In the genomic region with DNA sequence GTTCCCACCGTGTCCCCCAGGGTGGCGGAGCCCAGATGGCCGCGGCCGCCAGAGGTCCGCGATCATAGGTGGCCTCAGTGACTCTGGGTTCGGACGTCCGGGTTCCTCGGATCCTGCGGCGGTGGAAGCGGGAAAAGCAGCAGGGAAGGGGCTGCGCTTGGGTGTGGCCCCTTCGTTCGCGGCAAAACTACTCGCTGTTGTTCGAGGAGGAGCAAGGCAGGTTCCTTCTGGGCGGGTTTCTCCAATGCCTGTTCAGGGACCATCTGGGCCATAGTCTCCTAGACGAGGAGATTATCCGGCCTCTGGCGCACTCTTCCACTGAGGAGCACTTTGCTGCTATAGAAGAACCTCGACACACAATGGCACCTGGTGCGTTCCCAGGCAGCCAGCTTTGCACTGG, we compare ENCODE assay signal across 11 mouse cellular contexts. TPM values are rescaled to one million over a fixed set of nuclear protein-coding genes. Genes with fewer than 3 reads are reported as not detected.
DNase-seq lines count a peak whose midpoint lies in the region; ATAC-seq and TF ChIP-seq lines count a peak whose summit lies in the region.
"Had no signal": no experiment of that assay in that cellular context is flagged by ENCODE, and none has a peak within 500 bp of the region (broad histone marks: within the 10 kb centered on the region; RNA-seq: fewer than 3 reads in every experiment).

No protein-coding gene starts in this region.

- H3K9ac ChIP-seq in hindbrain, embryonic 11.5 days (ENCODE audit: low read depth, low read length), result no peak overlapping the region
- no peak overlapping the region for H3K9ac ChIP-seq in hindbrain, embryonic 14.5 days
- no peak overlapping the region for H3K9ac ChIP-seq in forebrain, embryonic 14.5 days (ENCODE audit: low read length)
- no peak overlapping the region for H3K9ac ChIP-seq in midbrain, embryonic 12.5 days (replicated peaks)

- H3K9me3 ChIP-seq in hindbrain, embryonic 11.5 days (ENCODE audit: control insufficient read depth, low read length), result no peaks in the 10 kb centered on the region
- no peaks in the 10 kb centered on the region for H3K9me3 ChIP-seq in hindbrain, embryonic 14.5 days (ENCODE audit: control insufficient read depth, low read length)
- no peaks in the 10 kb centered on the region for H3K9me3 ChIP-seq in forebrain, embryonic 14.5 days (replicated peaks; ENCODE audit: control insufficient read depth, low read length)
- 0 out of 2 replicates have a peak, but pooled peaks cover 6% of the 10 kb centered on the region for H3K9me3 ChIP-seq in midbrain, embryonic 12.5 days
- H3K9me3 ChIP-seq: G1E had no signal

- peak overlapping the region; percentile 12; the same call in 1 of the 2 replicates for H3K4me3 ChIP-seq in hindbrain, embryonic 11.5 days (ENCODE audit: low read depth, low read length)
- H3K4me3 ChIP-seq in hindbrain, embryonic 14.5 days (replicated peaks; ENCODE audit: low read length), result no peak overlapping the region
- H3K4me3 ChIP-seq in bone marrow macrophage, adult 2 months (ENCODE audit: insufficient read depth, low read length), result peak overlapping the region; percentile 7; the same call in 1 of the 2 replicates
- H3K4me3 ChIP-seq in forebrain, embryonic 14.5 days (ENCODE audit: low read depth, low read length), result no peak overlapping the region
- H3K4me3 ChIP-seq in midbrain, embryonic 12.5 days, result peak overlapping the region; percentile 18

- no peak for ATAC-seq in hindbrain, embryonic 11.5 days (ENCODE audit: low FRiP score)
- no peak for ATAC-seq in hindbrain, embryonic 14.5 days (ENCODE audit: low FRiP score)
- ATAC-seq in forebrain, embryonic 14.5 days, result no peak
- no peak for ATAC-seq in midbrain, embryonic 12.5 days (ENCODE audit: low FRiP score, low read depth)
- ATAC-seq in megakaryocyte, adult 5-6 weeks (ENCODE audit: poor library complexity, severe bottlenecking), result no peak

- TF ChIP-seq POLR2A in bone marrow macrophage, adult 2 months (IDR thresholded peaks at IDR 0.05; ENCODE audit: borderline replicate concordance, low read depth, low read length), result no peak

- H3K27ac ChIP-seq in hindbrain, embryonic 11.5 days (ENCODE audit: low read depth, low read length), result no peak overlapping the region
- H3K27ac ChIP-seq in hindbrain, embryonic 14.5 days, result no peak overlapping the region
- H3K27ac ChIP-seq in bone marrow macrophage, adult 2 months (ENCODE audit: insufficient read depth, low read depth, low read length), result no peak overlapping the region
- H3K27ac ChIP-seq in forebrain, embryonic 14.5 days (ENCODE audit: low read depth, low read length), result no peak overlapping the region
- H3K27ac ChIP-seq in midbrain, embryonic 12.5 days (replicated peaks), result no peak overlapping the region

- DNase-seq in hindbrain, embryonic 11.5 days (ENCODE audit: low spot score), result peak; percentile 54
- no peak for DNase-seq in hindbrain, embryonic 14.5 days (ENCODE audit: low spot score)
- DNase-seq in forebrain, embryonic 14.5 days (ENCODE audit: low spot score), result no peak
- DNase-seq in MN1 (ENCODE audit: low spot score), result no peak
- no peak for DNase-seq in left cerebral cortex, postnatal 4 days
- DNase-seq: kidney, adult 2 months had no signal

- H3K27me3 ChIP-seq in hindbrain, embryonic 11.5 days (ENCODE audit: control insufficient read depth, insufficient read depth, low read length), result peaks cover 83% of the 10 kb centered on the region
- H3K27me3 ChIP-seq in hindbrain, embryonic 14.5 days (ENCODE audit: control insufficient read depth, insufficient read depth, low read length), result peaks cover 95% of the 10 kb centered on the region
- peaks cover 76% of the 10 kb centered on the region for H3K27me3 ChIP-seq in forebrain, embryonic 14.5 days (replicated peaks; ENCODE audit: control insufficient read depth, insufficient read depth, low read length)
- H3K27me3 ChIP-seq in midbrain, embryonic 12.5 days, result peaks cover 92% of the 10 kb centered on the region

- TF ChIP-seq CTCF in bone marrow macrophage, adult 2 months (IDR thresholded peaks at IDR 0.05; ENCODE audit: low read depth, low read length), result no peak

- H3K36me3 ChIP-seq in hindbrain, embryonic 11.5 days (ENCODE audit: control insufficient read depth, insufficient read depth, low read length), result no peaks in the 10 kb centered on the region
- no peaks in the 10 kb centered on the region for H3K36me3 ChIP-seq in hindbrain, embryonic 14.5 days (replicated peaks; ENCODE audit: control insufficient read depth, insufficient read depth)
- H3K36me3 ChIP-seq in forebrain, embryonic 14.5 days (ENCODE audit: control insufficient read depth, insufficient read depth, low read length), result no peaks in the 10 kb centered on the region
- no peaks in the 10 kb centered on the region for H3K36me3 ChIP-seq in midbrain, embryonic 12.5 days
- H3K36me3 ChIP-seq: G1E had no signal

- H3K4me2 ChIP-seq in hindbrain, embryonic 11.5 days (replicated peaks; ENCODE audit: low read depth, low read length), result 0 out of 2 replicates have a peak overlapping the region, but pooled peaks have one; percentile 17
- no peak overlapping the region for H3K4me2 ChIP-seq in hindbrain, embryonic 14.5 days (replicated peaks)
- peak overlapping the region; percentile 24 for H3K4me2 ChIP-seq in forebrain, embryonic 14.5 days (ENCODE audit: low read length)
- H3K4me2 ChIP-seq in midbrain, embryonic 12.5 days (replicated peaks), result peak overlapping the region; percentile 41

- intact Hi-C loops in left cerebral cortex, postnatal 4 days (cut with DNase I), result no loop called here

- 1% methylated on average over 26 of the region's 26 CpGs for WGBS in hindbrain, embryonic 11.5 days
- 2% methylated on average over 26 of the region's 26 CpGs for WGBS in hindbrain, embryonic 14.5 days
- WGBS in forebrain, embryonic 14.5 days, result 2% methylated on average over 26 of the region's 26 CpGs
- WGBS in midbrain, embryonic 12.5 days, result under 1% methylated on average over 26 of the region's 26 CpGs

- H3K4me1 ChIP-seq in hindbrain, embryonic 11.5 days (replicated peaks; ENCODE audit: control insufficient read depth, insufficient read depth, low read length), result 0 out of 2 replicates have a peak, but pooled peaks cover 2% of the 10 kb centered on the region
- 0 out of 2 replicates have a peak, but pooled peaks cover 3% of the 10 kb centered on the region for H3K4me1 ChIP-seq in hindbrain, embryonic 14.5 days (replicated peaks; ENCODE audit: control insufficient read depth, insufficient read depth, low read length)
- H3K4me1 ChIP-seq in bone marrow macrophage, adult 2 months (ENCODE audit: control insufficient read depth, insufficient read depth, low read length), result no peaks in the 10 kb centered on the region
- no peaks in the 10 kb centered on the region for H3K4me1 ChIP-seq in forebrain, embryonic 14.5 days (ENCODE audit: control insufficient read depth, insufficient read depth, low read length)
- H3K4me1 ChIP-seq in midbrain, embryonic 12.5 days, result peaks cover 14% of the 10 kb centered on the region

RNA-seq across cellular contexts. Expression of gene BC107364, which starts 47.7 kb away (rescaled TPM):
- polyA plus RNA-seq in hindbrain, embryonic 11.5 days (2014; fragmentation: Nextera tagmentation; extraction: Ambion mirVana), result not detected in 2 replicates
- not detected in 2 replicates for polyA plus RNA-seq in hindbrain, embryonic 14.5 days (2014; fragmentation: Nextera tagmentation; extraction: Ambion mirVana)
- not detected in 2 replicates for polyA plus RNA-seq in bone marrow macrophage, adult 2 months (2012; ENCODE audit: insufficient read depth, insufficient read length, missing spikeins)
- not detected in 2 replicates for polyA plus RNA-seq in forebrain, embryonic 14.5 days (2014; fragmentation: Nextera tagmentation; extraction: Ambion mirVana)
- 0.26 TPM in 1 of 2 replicates, not detected in the other for polyA plus RNA-seq in midbrain, embryonic 12.5 days (2016; fragmentation: Nextera tagmentation; extraction: Ambion mirVana)
- not detected in 2 replicates for total RNA-seq in megakaryocyte, adult 5-6 weeks (2015)
- total RNA-seq in megakaryocyte, adult 5-6 weeks (2017), result not detected in 2 replicates
- total RNA-seq in left cerebral cortex, postnatal 4 days (2021), result not detected
- total RNA-seq: liver, adult 2 months had no signal
- polyA plus RNA-seq: G1E; liver, adult 2 months had no signal

Comparison
In these comparisons a context has a peak if more than half of its experiments do, and no peak if none do; other contexts are left out.
1. H3K4me3 ChIP-seq: peak in hindbrain, embryonic 11.5 days (single experiment), bone marrow macrophage, adult 2 months (single experiment) and midbrain, embryonic 12.5 days (single experiment); none in hindbrain, embryonic 14.5 days (single experiment) and forebrain, embryonic 14.5 days (single experiment).